Mouse (Mus musculus) lung, embryonic 14.5 days (tissue): ENCODE measurements at regions not wholly inside any gene's neighbourhood (a gene's known extent, or its start where the extent isn't known, plus 50 kb on each side); places are given as distances from the start of the nearest gene placed in this dataset.

Source experiments
- ATAC-seq: fragments of 200-750 bp; cut with Nextera tagmentation; 2 replicates; pipeline ENCODE4 v1.8.0; 2017; ENCODE audit warnings: mild to moderate bottlenecking, moderate TSS enrichment, moderate library complexity; ENCODE audit not compliant: insufficient read depth
- DNase-seq: peaks from one replicate; pipeline ENCODE4 v3.0.0-alpha.2; 2015
- H3K27ac ChIP-seq: fragments of 300-500 bp; sonication (generic); 2 replicates; pipeline ENCODE4 v1.5.1; 2014; ENCODE audit warnings: low read depth, mild to moderate bottlenecking, moderate library complexity
- H3K27me3 ChIP-seq: fragments of 300-500 bp; sonication (generic); 2 replicates; pipeline ENCODE4 v1.6.1; 2014; ENCODE audit warnings: low read length, control low read depth; ENCODE audit not compliant: insufficient read depth
- H3K36me3 ChIP-seq: fragments of 300-500 bp; sonication (generic); 2 replicates; pipeline ENCODE4 v1.6.1; 2014; ENCODE audit warnings: control low read depth; ENCODE audit not compliant: insufficient read depth
- H3K4me1 ChIP-seq: fragments of 300-500 bp; sonication (generic); 2 replicates; pipeline ENCODE4 v1.6.1; 2014; ENCODE audit warnings: antibody characterized with exemption, control low read depth; ENCODE audit not compliant: insufficient read depth
- H3K4me2 ChIP-seq: fragments of 300-500 bp; sonication (generic); 2 replicates; pipeline ENCODE4 v1.6.1; 2014; ENCODE audit warnings: mild to moderate bottlenecking
- H3K4me3 ChIP-seq: fragments of 300-500 bp; sonication (generic); 2 replicates; pipeline ENCODE4 v1.5.1; 2014; ENCODE audit warnings: low read depth, low read length
- H3K9ac ChIP-seq: fragments of 300-500 bp; sonication (generic); 2 replicates; pipeline ENCODE4 v1.6.1; 2014
- H3K9me3 ChIP-seq: fragments of 300-500 bp; sonication (generic); 2 replicates; pipeline ENCODE4 v1.6.1; 2016; ENCODE audit warnings: low read depth, low read length, control low read depth
- CTCF ChIP-seq: IDR thresholded peaks from 2 replicates; pipeline ENCODE4 v1.5.1; 2016; ENCODE audit warnings: antibody characterized with exemption, low read depth
- WGBS: fragments of 180-500 bp; shearing (Covaris S2); extraction: QIAGEN DNeasy Blood & Tissue Kit; methylation state at CpG from one replicate; pipeline ENCODE4 v1.1.7; 2014; 5-methylcytosine and 5-hydroxymethylcytosine counted together

- no peak overlapping the region for H3K4me2 ChIP-seq
- WGBS: 59% methylated on average over 3 of the region's 3 CpGs
- H3K27me3 ChIP-seq: no peaks in the 10 kb centered on the region
- H3K36me3 ChIP-seq: no peaks in the 10 kb centered on the region
- H3K9ac ChIP-seq: no peak overlapping the region
- H3K9me3 ChIP-seq: no peaks in the 10 kb centered on the region
- H3K4me1 ChIP-seq: no peaks in the 10 kb centered on the region
- peak; percentile 10 for DNase-seq
- no peak overlapping the region for H3K27ac ChIP-seq
- TF ChIP-seq CTCF: no peak
- no peak overlapping the region for H3K4me3 ChIP-seq
- no peak for ATAC-seq
Observed at GRCm38 (mm10) chr3:148136791-148137251, 853.5 kb downstream of the Adgrl2 start.

- Histone ChIP-seq H3K9ac (no peak overlapping the region), H3K4me3 (no peak overlapping the region), H3K9me3 (no peaks in the 10 kb centered on the region), H3K4me2 (no peak overlapping the region), H3K27me3 (no peaks in the 10 kb centered on the region), H3K4me1 (no peaks in the 10 kb centered on the region), H3K36me3 (no peaks in the 10 kb centered on the region), H3K27ac (no peak overlapping the region)
- TF ChIP-seq CTCF: no peak
- ATAC-seq: no peak
- 82% methylated on average over 2 of the region's 2 CpGs for WGBS
- DNase-seq: no peak
Observed at GRCm38 (mm10) chr3:148134646-148135045, 855.7 kb downstream of the Adgrl2 start.

- Histone ChIP-seq H3K9me3 (no peaks in the 10 kb centered on the region; the same call in 1 of the 2 replicates), H3K4me1 (no peaks in the 10 kb centered on the region), H3K27me3 (no peaks in the 10 kb centered on the region), H3K27ac (no peak overlapping the region), H3K4me2 (no peak overlapping the region), H3K36me3 (no peaks in the 10 kb centered on the region), H3K9ac (no peak overlapping the region), H3K4me3 (no peak overlapping the region)
- DNase-seq (no peak), ATAC-seq (no peak)
- TF ChIP-seq CTCF: no peak
Observed at GRCm38 (mm10) chr3:148115576-148115975, 874.8 kb downstream of the Adgrl2 start.

GRCm38 (mm10) chr3:148112204-148112603 is 878.2 kb downstream of the Adgrl2 start:
- no peak for TF ChIP-seq CTCF
- Histone ChIP-seq H3K36me3 (no peaks in the 10 kb centered on the region), H3K4me1 (no peaks in the 10 kb centered on the region), H3K9ac (no peak overlapping the region), H3K4me3 (no peak overlapping the region), H3K4me2 (no peak overlapping the region), H3K27me3 (no peaks in the 10 kb centered on the region), H3K9me3 (no peaks in the 10 kb centered on the region), H3K27ac (no peak overlapping the region)
- 85% methylated on average over 3 of the region's 3 CpGs for WGBS
- ATAC-seq (no peak), DNase-seq (no peak)

GRCm38 (mm10) chr3:148107031-148107430 is 883.3 kb downstream of the Adgrl2 start:
- Histone ChIP-seq H3K4me3 (no peak overlapping the region), H3K4me1 (no peaks in the 10 kb centered on the region), H3K36me3 (no peaks in the 10 kb centered on the region), H3K4me2 (no peak overlapping the region), H3K27me3 (no peaks in the 10 kb centered on the region), H3K9ac (no peak overlapping the region), H3K27ac (no peak overlapping the region), H3K9me3 (no peaks in the 10 kb centered on the region)
- WGBS: 96% methylated on average over 1 of the region's 1 CpGs
- DNase-seq: no peak
- no peak for ATAC-seq
- no peak for TF ChIP-seq CTCF

GRCm38 (mm10) chr3:148093930-148094329 is 896.4 kb downstream of the Adgrl2 start:
- H3K9me3 ChIP-seq: no peaks in the 10 kb centered on the region
- no peaks in the 10 kb centered on the region for H3K27me3 ChIP-seq
- DNase-seq: no peak
- no peak overlapping the region for H3K4me3 ChIP-seq
- no peaks in the 10 kb centered on the region for H3K36me3 ChIP-seq
- 89% methylated on average over 4 of the region's 4 CpGs for WGBS
- H3K4me1 ChIP-seq: no peaks in the 10 kb centered on the region
- no peak overlapping the region for H3K27ac ChIP-seq
- H3K4me2 ChIP-seq: no peak overlapping the region
- no peak for TF ChIP-seq CTCF
- no peak for ATAC-seq
- H3K9ac ChIP-seq: no peak overlapping the region

GRCm38 (mm10) chr3:148075841-148076240 is 914.5 kb downstream of the Adgrl2 start:
- DNase-seq (no peak), ATAC-seq (no peak)
- H3K4me3 ChIP-seq: no peak overlapping the region

GRCm38 (mm10) chr3:148066701-148067100 is 923.7 kb downstream of the Adgrl2 start:
- ATAC-seq (no peak), DNase-seq (no peak)
- Histone ChIP-seq H3K9ac (no peak overlapping the region), H3K4me1 (no peaks in the 10 kb centered on the region), H3K4me3 (no peak overlapping the region), H3K36me3 (no peaks in the 10 kb centered on the region), H3K27ac (no peak overlapping the region), H3K9me3 (no peaks in the 10 kb centered on the region), H3K27me3 (no peaks in the 10 kb centered on the region), H3K4me2 (no peak overlapping the region)
- 94% methylated on average over 6 of the region's 6 CpGs for WGBS
- TF ChIP-seq CTCF: no peak

More at GRCm38 (mm10) chr3:148075841-148076240, 914.5 kb downstream of the Adgrl2 start:
- H3K27me3 ChIP-seq: no peaks in the 10 kb centered on the region
- no peaks in the 10 kb centered on the region for H3K4me1 ChIP-seq
- no peaks in the 10 kb centered on the region for H3K36me3 ChIP-seq
- WGBS: 52% methylated on average over 2 of the region's 2 CpGs
- TF ChIP-seq CTCF: no peak
- no peak overlapping the region for H3K4me2 ChIP-seq
- no peak overlapping the region for H3K9ac ChIP-seq
- no peak overlapping the region for H3K27ac ChIP-seq
- H3K9me3 ChIP-seq: no peaks in the 10 kb centered on the region
